In genomic region chr15:12824965-12825364, GRCm38 (mm10) we compare ENCODE assay signal across 8 mouse cellular contexts. TPM values are rescaled to one million over a fixed set of nuclear protein-coding genes. Genes with fewer than 3 reads are reported as not detected.
DNase-seq lines count a peak whose midpoint lies in the region; ATAC-seq lines count a peak whose summit lies in the region.

No protein-coding gene starts in this region.

- peak; percentile 37 for ATAC-seq in cerebellum, adult (ENCODE audit: insufficient number of reproducible peaks, low FRiP score, low TSS enrichment)
- ATAC-seq in limb, embryonic 13.5 days (ENCODE audit: low FRiP score, low read depth) = no peak; the same call in 1 of the 2 replicates
- ATAC-seq in neural tube, embryonic 12.5 days (ENCODE audit: low FRiP score, low read depth) = peak; percentile 35; the same call in 1 of the 2 replicates

- peaks cover 33% of the 10 kb centered on the region for H3K4me1 ChIP-seq in forebrain, embryonic 10.5 days
- H3K4me1 ChIP-seq in limb, embryonic 13.5 days = peaks cover 24% of the 10 kb centered on the region
- peaks cover 19% of the 10 kb centered on the region for H3K4me1 ChIP-seq in neural tube, embryonic 12.5 days

- H3K36me3 ChIP-seq in forebrain, embryonic 10.5 days (replicated peaks) = peaks cover 67% of the 10 kb centered on the region
- peaks cover 54% of the 10 kb centered on the region for H3K36me3 ChIP-seq in limb, embryonic 13.5 days
- H3K36me3 ChIP-seq in neural tube, embryonic 12.5 days = peaks cover 41% of the 10 kb centered on the region

- under 1% methylated on average over 31 of the region's 31 CpGs for WGBS in forebrain, embryonic 10.5 days
- WGBS in limb, embryonic 13.5 days = under 1% methylated on average over 31 of the region's 31 CpGs
- under 1% methylated on average over 31 of the region's 31 CpGs for WGBS in neural tube, embryonic 12.5 days

- H3K9me3 ChIP-seq in forebrain, embryonic 10.5 days = no peaks in the 10 kb centered on the region
- H3K9me3 ChIP-seq in limb, embryonic 13.5 days = no peaks in the 10 kb centered on the region
- H3K9me3 ChIP-seq in neural tube, embryonic 12.5 days = no peaks in the 10 kb centered on the region

- no peaks in the 10 kb centered on the region for H3K27me3 ChIP-seq in forebrain, embryonic 10.5 days (ENCODE audit: poor library complexity, severe bottlenecking)
- no peaks in the 10 kb centered on the region for H3K27me3 ChIP-seq in limb, embryonic 13.5 days
- no peaks in the 10 kb centered on the region for H3K27me3 ChIP-seq in neural tube, embryonic 12.5 days (replicated peaks)

- H3K4me3 ChIP-seq in forebrain, embryonic 10.5 days = peak overlapping the region; percentile 94
- peak overlapping the region; percentile 66 for H3K4me3 ChIP-seq in limb, embryonic 13.5 days
- peak overlapping the region; percentile 87 for H3K4me3 ChIP-seq in neural tube, embryonic 12.5 days

- no peak for DNase-seq in cerebellum, postnatal 25 days
- DNase-seq in ovary, adult 18-20 months (ENCODE audit: low spot score) = peak; percentile 7
- no peak for DNase-seq in ovary, postnatal 36 days (ENCODE audit: low spot score)
- no peak for DNase-seq in forebrain, embryonic 10.5 days (ENCODE audit: extremely low spot score, low spot score)
- no peak for DNase-seq in urinary bladder, postnatal 10 days (ENCODE audit: low spot score)

- peak overlapping the region; percentile 77 for H3K4me2 ChIP-seq in limb, embryonic 13.5 days (replicated peaks)
- H3K4me2 ChIP-seq in neural tube, embryonic 12.5 days (replicated peaks) = peak overlapping the region; percentile 73

- peak overlapping the region; percentile 99 for H3K27ac ChIP-seq in forebrain, embryonic 10.5 days
- H3K27ac ChIP-seq in limb, embryonic 13.5 days = peak overlapping the region; percentile 52
- 0 out of 2 replicates have a peak overlapping the region, but pooled peaks have one; percentile 26 for H3K27ac ChIP-seq in neural tube, embryonic 12.5 days

- peak overlapping the region; percentile 89 for H3K9ac ChIP-seq in limb, embryonic 13.5 days
- H3K9ac ChIP-seq in neural tube, embryonic 12.5 days = peak overlapping the region; percentile 92

RNA-seq across cellular contexts. Expression of gene Drosha, which starts 0.3 kb away (rescaled TPM):
- polyA plus RNA-seq in forebrain, embryonic 10.5 days (2016; fragmentation: Nextera tagmentation; extraction: Ambion mirVana) = 87.7 and 88.1 TPM in 2 replicates
- polyA plus RNA-seq in limb, embryonic 13.5 days (2015; fragmentation: Nextera tagmentation; extraction: Ambion mirVana) = 41.0 and 47.6 TPM in 2 replicates
- polyA plus RNA-seq in neural tube, embryonic 12.5 days (2016; fragmentation: Nextera tagmentation; extraction: Ambion mirVana) = 57.0 and 64.7 TPM in 2 replicates

RNA-seq across cellular contexts. Expression of gene 6030458C11Rik, which starts 0.5 kb away (rescaled TPM):
- polyA plus RNA-seq in forebrain, embryonic 10.5 days (2016; fragmentation: Nextera tagmentation; extraction: Ambion mirVana) = 45.0 and 50.4 TPM in 2 replicates
- 49.7 and 51.1 TPM in 2 replicates for polyA plus RNA-seq in limb, embryonic 13.5 days (2015; fragmentation: Nextera tagmentation; extraction: Ambion mirVana)
- 39.5 and 42.7 TPM in 2 replicates for polyA plus RNA-seq in neural tube, embryonic 12.5 days (2016; fragmentation: Nextera tagmentation; extraction: Ambion mirVana)

Comparison
In these comparisons a context has a peak if more than half of its experiments do, and no peak if none do; other contexts are left out.
1. H3K27ac ChIP-seq: peak in every context shown above with its lines; median percentile 99 in forebrain, embryonic 10.5 days; 52 in limb, embryonic 13.5 days; 26 in neural tube, embryonic 12.5 days.